In the genomic region with DNA sequence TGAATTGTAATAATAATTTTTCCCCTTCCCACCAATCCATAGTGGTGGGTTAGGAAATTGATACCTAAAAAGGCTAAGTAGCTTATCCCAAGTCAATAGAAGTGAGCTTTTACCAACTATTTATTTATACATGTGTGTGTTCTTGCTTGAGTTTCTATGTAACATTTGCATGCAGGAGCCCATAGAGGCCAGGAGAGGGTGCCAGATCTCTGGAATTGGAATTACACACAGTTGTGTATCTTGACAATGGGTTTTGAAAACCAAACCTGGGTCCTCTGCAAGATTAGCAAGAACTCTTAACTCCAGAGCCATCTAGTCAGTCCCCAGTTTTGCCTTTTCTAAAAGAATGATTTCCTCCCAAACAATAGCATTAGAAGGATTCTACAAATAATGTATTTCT, we compare ENCODE assay signal across 15 mouse cellular contexts. TPM values are rescaled to one million over a fixed set of nuclear protein-coding genes. Genes with fewer than 3 reads are reported as not detected.
DNase-seq lines count a peak whose midpoint lies in the region; ATAC-seq and TF ChIP-seq lines count a peak whose summit lies in the region.
"Had no signal": no experiment of that assay in that cellular context is flagged by ENCODE, and none has a peak within 500 bp of the region (broad histone marks: within the 10 kb centered on the region; RNA-seq: fewer than 3 reads in every experiment).

No protein-coding gene starts in this region.

- H3K27ac ChIP-seq in intestine, postnatal 0 days (ENCODE audit: low read depth, low read length), result no peak overlapping the region
- no peak overlapping the region for H3K27ac ChIP-seq in intestine, embryonic 15.5 days
- no peak overlapping the region for H3K27ac ChIP-seq in midbrain, postnatal 0 days (ENCODE audit: low read depth, low read length)
- H3K27ac ChIP-seq in midbrain, embryonic 11.5 days (ENCODE audit: low read depth, low read length), result no peak overlapping the region
- H3K27ac ChIP-seq in stomach, postnatal 0 days (replicated peaks), result no peak overlapping the region
- H3K27ac ChIP-seq: hindbrain, embryonic 10.5 days; lung, embryonic 15.5 days; midbrain, embryonic 12.5 days had no signal

- no peak overlapping the region for H3K4me2 ChIP-seq in intestine, postnatal 0 days (replicated peaks; ENCODE audit: low read depth)
- no peak overlapping the region for H3K4me2 ChIP-seq in intestine, embryonic 15.5 days (replicated peaks)
- H3K4me2 ChIP-seq in midbrain, postnatal 0 days (ENCODE audit: low read depth, low read length, poor library complexity, severe bottlenecking), result no peak overlapping the region
- H3K4me2 ChIP-seq in midbrain, embryonic 11.5 days, result no peak overlapping the region
- no peak overlapping the region for H3K4me2 ChIP-seq in stomach, postnatal 0 days (replicated peaks; ENCODE audit: low read depth)
- H3K4me2 ChIP-seq: heart, embryonic 12.5 days; lung, embryonic 15.5 days; midbrain, embryonic 12.5 days had no signal

- H3K36me3 ChIP-seq in intestine, postnatal 0 days (ENCODE audit: control insufficient read depth, insufficient read depth), result no peaks in the 10 kb centered on the region
- H3K36me3 ChIP-seq in intestine, embryonic 15.5 days, result no peaks in the 10 kb centered on the region
- no peaks in the 10 kb centered on the region for H3K36me3 ChIP-seq in midbrain, postnatal 0 days (ENCODE audit: insufficient read depth, low read length)
- no peaks in the 10 kb centered on the region for H3K36me3 ChIP-seq in midbrain, embryonic 11.5 days (ENCODE audit: control insufficient read depth, insufficient read depth, low read length)
- no peaks in the 10 kb centered on the region for H3K36me3 ChIP-seq in stomach, postnatal 0 days (ENCODE audit: control insufficient read depth, insufficient read depth, low read length)
- H3K36me3 ChIP-seq: heart, embryonic 12.5 days; hindbrain, embryonic 10.5 days; lung, embryonic 15.5 days; midbrain, embryonic 12.5 days had no signal

- TF ChIP-seq EP300 in stomach, postnatal 0 days (optimal IDR thresholded peaks at IDR 0.05), result no peak

- H3K4me1 ChIP-seq in intestine, postnatal 0 days (replicated peaks; ENCODE audit: control insufficient read depth, insufficient read depth, low read length), result no peaks in the 10 kb centered on the region
- H3K4me1 ChIP-seq in intestine, embryonic 15.5 days (replicated peaks), result no peaks in the 10 kb centered on the region
- no peaks in the 10 kb centered on the region for H3K4me1 ChIP-seq in midbrain, postnatal 0 days (ENCODE audit: insufficient read depth, low read length)
- no peaks in the 10 kb centered on the region for H3K4me1 ChIP-seq in midbrain, embryonic 11.5 days (ENCODE audit: control insufficient read depth, insufficient read depth, low read length)
- H3K4me1 ChIP-seq in stomach, postnatal 0 days (replicated peaks; ENCODE audit: control insufficient read depth, insufficient read depth), result no peaks in the 10 kb centered on the region
- H3K4me1 ChIP-seq: heart, embryonic 12.5 days; hindbrain, embryonic 10.5 days; lung, embryonic 15.5 days; midbrain, embryonic 12.5 days had no signal

- ATAC-seq in intestine, postnatal 0 days, result no peak
- ATAC-seq in intestine, embryonic 15.5 days, result no peak
- ATAC-seq in midbrain, postnatal 0 days (ENCODE audit: low FRiP score), result no peak
- ATAC-seq in midbrain, embryonic 11.5 days (ENCODE audit: low FRiP score), result no peak
- no peak for ATAC-seq in stomach, postnatal 0 days (ENCODE audit: low FRiP score, low TSS enrichment)
- no peak for ATAC-seq in megakaryocyte, adult 5-6 weeks (ENCODE audit: poor library complexity, severe bottlenecking)

- TF ChIP-seq CTCF in intestine, postnatal 0 days (IDR thresholded peaks at IDR 0.05; ENCODE audit: low read depth), result peak; percentile 55
- peak; percentile 67 for TF ChIP-seq CTCF in midbrain, postnatal 0 days (IDR thresholded peaks at IDR 0.05)
- peak; percentile 63 for TF ChIP-seq CTCF in stomach, postnatal 0 days (IDR thresholded peaks at IDR 0.05; ENCODE audit: low read depth)

- H3K4me3 ChIP-seq in intestine, postnatal 0 days (ENCODE audit: low read depth, low read length), result no peak overlapping the region
- no peak overlapping the region for H3K4me3 ChIP-seq in intestine, embryonic 15.5 days (replicated peaks)
- H3K4me3 ChIP-seq in midbrain, postnatal 0 days (ENCODE audit: low read depth, low read length), result no peak overlapping the region
- H3K4me3 ChIP-seq in midbrain, embryonic 11.5 days (ENCODE audit: low read depth, low read length), result no peak overlapping the region
- no peak overlapping the region for H3K4me3 ChIP-seq in stomach, postnatal 0 days (ENCODE audit: low read depth, low read length)
- H3K4me3 ChIP-seq: heart, embryonic 12.5 days; hindbrain, embryonic 10.5 days; lung, embryonic 15.5 days; midbrain, embryonic 12.5 days had no signal

- H3K9ac ChIP-seq in intestine, postnatal 0 days (ENCODE audit: low read depth, low read length), result no peak overlapping the region
- no peak overlapping the region for H3K9ac ChIP-seq in intestine, embryonic 15.5 days
- no peak overlapping the region for H3K9ac ChIP-seq in midbrain, postnatal 0 days (replicated peaks; ENCODE audit: low read length, poor library complexity, severe bottlenecking)
- no peak overlapping the region for H3K9ac ChIP-seq in midbrain, embryonic 11.5 days (ENCODE audit: low read length)
- no peak overlapping the region for H3K9ac ChIP-seq in stomach, postnatal 0 days (ENCODE audit: low read length)
- H3K9ac ChIP-seq: heart, embryonic 12.5 days; lung, embryonic 15.5 days; midbrain, embryonic 12.5 days had no signal

- DNase-seq in midbrain, postnatal 0 days (ENCODE audit: low spot score), result peak; percentile 24
- no peak for DNase-seq in midbrain, embryonic 11.5 days (ENCODE audit: low spot score, missing footprints)
- peak; percentile 4 for DNase-seq in adipocyte (ENCODE audit: low spot score)
- no peak for DNase-seq in stomach, postnatal 0 days (ENCODE audit: low spot score)
- DNase-seq in urinary bladder, postnatal 14 days (ENCODE audit: low spot score), result no peak
- DNase-seq: kidney, adult 9 months; layer of hippocampus, adult 9-11 months; thymus, adult 18-20 months had no signal

- no peaks in the 10 kb centered on the region for H3K9me3 ChIP-seq in intestine, postnatal 0 days (ENCODE audit: control insufficient read depth)
- H3K9me3 ChIP-seq in intestine, embryonic 15.5 days, result no peaks in the 10 kb centered on the region
- H3K9me3 ChIP-seq in midbrain, postnatal 0 days (ENCODE audit: low read length), result no peaks in the 10 kb centered on the region
- no peaks in the 10 kb centered on the region for H3K9me3 ChIP-seq in midbrain, embryonic 11.5 days (ENCODE audit: control insufficient read depth, low read length)
- no peaks in the 10 kb centered on the region for H3K9me3 ChIP-seq in stomach, postnatal 0 days (ENCODE audit: control insufficient read depth, low read length)
- H3K9me3 ChIP-seq: heart, embryonic 12.5 days; hindbrain, embryonic 10.5 days; lung, embryonic 15.5 days; midbrain, embryonic 12.5 days had no signal

- H3K27me3 ChIP-seq in intestine, postnatal 0 days (replicated peaks; ENCODE audit: control insufficient read depth, insufficient read depth, low read length), result no peaks in the 10 kb centered on the region
- H3K27me3 ChIP-seq in intestine, embryonic 15.5 days (replicated peaks), result no peaks in the 10 kb centered on the region
- no peaks in the 10 kb centered on the region for H3K27me3 ChIP-seq in midbrain, postnatal 0 days (ENCODE audit: insufficient read depth, low read length)
- no peaks in the 10 kb centered on the region for H3K27me3 ChIP-seq in midbrain, embryonic 11.5 days (ENCODE audit: control insufficient read depth, insufficient read depth, low read length)
- H3K27me3 ChIP-seq in stomach, postnatal 0 days (ENCODE audit: control insufficient read depth, insufficient read depth, low read length), result no peaks in the 10 kb centered on the region
- H3K27me3 ChIP-seq: heart, embryonic 12.5 days; lung, embryonic 15.5 days; midbrain, embryonic 12.5 days had no signal

RNA-seq across cellular contexts. Expression of a gene that starts 37.9 kb away (rescaled TPM):
- not detected in 2 replicates for polyA plus RNA-seq in intestine, postnatal 0 days (2015; fragmentation: Nextera tagmentation; extraction: Ambion mirVana)
- polyA plus RNA-seq in intestine, embryonic 15.5 days (2015; fragmentation: Nextera tagmentation; extraction: Ambion mirVana), result not detected in 2 replicates
- total RNA-seq in midbrain, postnatal 0 days (2014; rRNA removed), result not detected in 2 replicates
- 0.75 and 0.85 TPM in 2 replicates for polyA plus RNA-seq in midbrain, postnatal 0 days (2015; fragmentation: Nextera tagmentation; extraction: Ambion mirVana)
- not detected in 2 replicates for polyA plus RNA-seq in midbrain, embryonic 11.5 days (2014; fragmentation: Nextera tagmentation; extraction: Ambion mirVana)
- polyA plus RNA-seq in stomach, postnatal 0 days (2015; fragmentation: Nextera tagmentation; extraction: Ambion mirVana), result 0.05 and 0.06 TPM in 2 replicates
- total RNA-seq in megakaryocyte, adult 5-6 weeks (2015), result not detected in 2 replicates
- not detected in 2 replicates for total RNA-seq in megakaryocyte, adult 5-6 weeks (2017)
- polyA plus RNA-seq: hindbrain, embryonic 10.5 days had no signal

Comparison
In these comparisons a context has a peak if more than half of its experiments do, and no peak if none do; other contexts are left out.
1. DNase-seq: peak in midbrain, postnatal 0 days (single experiment) and adipocyte (single experiment); none in midbrain, embryonic 11.5 days (single experiment), stomach, postnatal 0 days (single experiment) and urinary bladder, postnatal 14 days (single experiment).
2. Peak in every context shown above with its lines, with median percentiles within 50 percentile points of each other: CTCF ChIP-seq.